Mouse (Mus musculus) T-helper 17 cell (primary cell): ENCODE measurements at regions not wholly inside any gene's neighbourhood (a gene's known extent, or its start where the extent isn't known, plus 50 kb on each side); places are given as distances from the start of the nearest gene placed in this dataset.

Experiments
- in situ Hi-C, 2 experiments: fragments of 300-600 bp; cut with MboI, MseI; formaldehyde crosslinking; loops; 1 replicate in 1 of 2; 2 replicates in 1 of 2; pipeline ENCODE4 v1.15.1; 2025; ENCODE audit warnings: high pct_unique_total_duplicates in 2 of 2

- in situ Hi-C loops: loop anchor here in 1 of 2 experiments (10.0 kb wide), 1 partner anchor 260 kb away; no protein-coding TSS in a partner anchor
Observed at GRCm38 (mm10) chr4:8374737-8375489, 136.1 kb upstream of the Car8 start.

- in situ Hi-C loops: loop anchor here in 1 of 2 experiments (10.0 kb wide), 1 partner anchor 261 kb away; no protein-coding TSS in a partner anchor
Observed at GRCm38 (mm10) chr4:8374061-8374460, 135.2 kb upstream of the Car8 start.

DNA sequence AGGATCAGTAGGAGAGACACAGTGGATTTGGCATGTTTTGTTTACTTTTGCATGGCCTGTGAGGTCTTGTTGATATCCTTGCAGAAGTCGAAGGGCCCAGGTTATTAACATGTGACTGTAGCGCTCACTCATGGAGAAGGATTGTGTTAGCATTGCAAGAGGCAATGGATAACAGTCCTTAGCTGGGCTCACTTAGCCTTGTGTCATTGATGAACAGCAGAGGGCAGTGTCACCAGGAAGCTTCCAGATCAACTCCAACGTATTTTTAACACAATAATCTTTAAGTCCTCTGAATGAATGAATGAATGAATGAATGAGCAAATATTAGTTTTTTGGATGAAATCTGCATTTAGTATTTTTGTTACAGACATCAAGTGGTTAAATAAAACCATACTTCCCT lies 133.2 kb upstream of the Car8 start:
- in situ Hi-C loops: loop anchor here in 1 of 2 experiments (10.0 kb wide), 1 partner anchor 263 kb away; no protein-coding TSS in a partner anchor

- in situ Hi-C loops: loop anchor here in 1 of 2 experiments (10.0 kb wide), 1 partner anchor 264 kb away; no protein-coding TSS in a partner anchor
Observed at GRCm38 (mm10) chr4:8370786-8371185, 131.9 kb upstream of the Car8 start.

- in situ Hi-C loops: loop anchor here (5.0 to 10.0 kb wide), 5 partner anchors 170 to 503 kb away; no protein-coding TSS in a partner anchor
Observed at GRCm38 (mm10) chr4:8367487-8368276, 128.8 kb upstream of the Car8 start.

- in situ Hi-C loops: loop anchor here (5.0 to 10.0 kb wide), 5 partner anchors 170 to 502 kb away; no protein-coding TSS in a partner anchor
Observed at GRCm38 (mm10) chr4:8366978-8367377, 128.1 kb upstream of the Car8 start.

DNA sequence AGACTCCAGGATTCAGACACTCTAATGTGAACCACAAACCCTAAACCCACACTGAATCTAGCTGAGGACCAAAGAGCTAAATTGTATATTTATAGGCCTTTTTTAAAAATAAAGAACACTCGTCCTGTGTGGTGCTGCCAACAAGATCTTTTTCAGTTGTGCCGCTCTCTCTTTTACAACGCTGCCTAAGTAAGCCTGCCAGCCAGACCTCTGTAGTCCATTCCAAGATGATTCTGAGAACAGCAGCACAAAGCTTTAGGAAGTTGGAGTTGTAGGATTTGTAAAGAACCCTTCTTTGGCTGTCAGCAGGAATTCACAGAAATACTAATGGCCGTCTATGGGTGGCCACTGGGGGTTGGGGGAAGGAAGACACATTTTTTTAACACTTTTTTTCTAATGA lies 123.6 kb upstream of the Car8 start:
- in situ Hi-C loops: loop anchor here in 1 of 2 experiments (10.0 kb wide), 2 partner anchors 278 to 498 kb away; no protein-coding TSS in a partner anchor

DNA sequence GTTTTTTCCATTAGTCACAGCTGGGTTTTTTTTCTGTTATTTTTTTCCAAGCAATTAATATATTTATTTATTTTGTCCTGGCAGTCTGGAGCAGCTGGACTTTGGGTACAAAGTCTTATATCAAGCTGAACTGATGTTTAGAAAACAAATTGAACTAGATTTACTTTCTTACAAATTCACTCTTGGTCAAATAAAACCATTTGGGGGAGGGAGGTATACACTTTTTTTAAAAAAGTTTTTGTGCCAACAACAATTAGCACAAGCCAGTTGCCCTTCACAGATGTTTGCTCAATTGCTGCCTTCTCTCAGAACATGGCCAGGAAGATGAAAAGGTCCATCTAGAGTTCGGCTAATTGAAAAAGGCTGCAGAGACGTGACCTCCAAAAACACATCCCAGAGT lies 123.1 kb upstream of the Car8 start:
- in situ Hi-C loops: loop anchor here in 1 of 2 experiments (10.0 kb wide), 2 partner anchors 277 to 497 kb away; no protein-coding TSS in a partner anchor

DNA sequence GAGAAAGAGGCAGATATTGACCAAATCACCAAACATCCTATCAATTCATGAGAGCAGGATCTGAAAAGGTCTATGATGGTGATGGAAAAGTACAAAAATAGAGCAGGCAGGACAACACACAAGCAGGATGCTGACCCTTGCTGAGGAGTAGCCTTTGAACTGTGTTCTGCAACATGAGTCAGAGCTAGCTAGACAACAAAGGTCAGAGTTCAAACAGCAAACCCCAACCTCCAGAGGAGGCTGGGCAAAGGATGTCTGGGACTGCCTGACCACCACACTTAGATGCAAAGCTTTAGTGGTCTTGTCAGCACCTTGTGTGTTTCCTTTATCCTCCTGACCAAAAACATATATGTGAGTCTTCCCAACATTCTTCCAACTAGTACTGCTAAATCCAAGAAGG lies 122.5 kb upstream of the Car8 start:
- in situ Hi-C loops: loop anchor here in 1 of 2 experiments (10.0 kb wide), 2 partner anchors 277 to 497 kb away; no protein-coding TSS in a partner anchor

DNA sequence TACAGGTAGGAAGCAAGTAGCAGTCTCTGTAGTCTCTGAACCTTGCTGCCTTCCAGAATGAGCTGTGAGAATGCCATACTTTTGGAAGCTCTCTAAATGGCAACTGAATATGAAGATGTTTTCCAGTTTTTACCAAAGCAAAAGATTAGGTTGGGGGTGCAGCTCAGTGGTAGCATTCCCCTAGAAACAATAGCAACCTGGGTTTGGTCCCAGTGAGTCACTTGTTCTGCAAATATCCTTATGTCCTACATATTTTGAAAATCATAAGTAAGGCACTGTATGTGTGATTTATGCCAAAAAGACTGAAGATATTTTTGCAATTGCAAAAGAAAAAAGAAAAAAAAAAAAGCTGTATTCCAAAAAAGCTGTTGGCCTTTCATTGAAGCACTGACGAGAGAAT lies 118.6 kb upstream of the Car8 start:
- in situ Hi-C loops: no loop called here

- in situ Hi-C loops: loop anchor here in 1 of 2 experiments (10.0 kb wide), 2 partner anchors 157 to 767 kb away; no protein-coding TSS in a partner anchor
Observed at GRCm38 (mm10) chr4:8341928-8342327, 103.1 kb upstream of the Car8 start.

- in situ Hi-C loops: loop anchor here in 1 of 2 experiments (10.0 kb wide), 1 partner anchor 1005 kb away; no protein-coding TSS in a partner anchor
Observed at GRCm38 (mm10) chr4:8309241-8309987, 70.6 kb upstream of the Car8 start.

GRCm38 (mm10) chr4:8292563-8292962 lies 53.7 kb upstream of the Car8 start:
- in situ Hi-C loops: no loop called here

- in situ Hi-C loops: no loop called here
Observed at GRCm38 (mm10) chr4:8291528-8292492, 53.0 kb upstream of the Car8 start.

DNA sequence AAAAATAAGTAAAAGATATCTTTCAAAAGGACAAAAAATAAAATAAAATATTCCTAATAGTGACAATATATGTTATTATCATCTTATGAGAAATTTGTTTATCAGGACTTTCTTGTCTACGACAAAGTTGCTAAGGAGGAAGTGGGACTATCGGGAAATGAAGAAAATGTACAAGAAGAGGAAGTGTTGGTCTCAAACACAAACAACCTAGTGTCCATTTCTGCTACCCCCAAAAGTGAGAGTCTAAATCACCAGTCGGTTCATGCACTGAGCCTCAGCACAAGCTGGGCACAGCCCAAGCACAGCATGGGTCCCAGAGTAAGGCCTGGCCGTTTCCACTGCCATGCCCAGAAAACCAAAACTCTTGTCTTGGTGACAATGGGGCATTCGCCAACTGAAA lies 51.1 kb upstream of the Car8 start:
- in situ Hi-C loops: no loop called here
